Mouse (Mus musculus) large intestine, adult 2 months (tissue): ENCODE results near the gene Tor3a. TPM values are rescaled to one million over a fixed set of nuclear protein-coding genes. Genes with fewer than 3 reads are reported as not detected.

Experiments
- DNase-seq: peaks from one replicate; pipeline ENCODE4 v3.0.0-alpha.2; 2012; ENCODE audit warnings: low read depth, low spot score
- WGBS: fragments of 180-500 bp; shearing (Covaris S2); methylation state at CpG from one replicate; pipeline ENCODE4 v1.1.7; 2018; 5-methylcytosine and 5-hydroxymethylcytosine counted together
- polyA plus RNA-seq: library from polyadenylated mRNA; depleted of rRNA; stranded (reverse); fragments of >200 nt; gene quantifications from 2 replicates; pipeline ENCODE4 v1.2.3, GENCODE M21; 2012; rRNA removed

Tor3a gene
- polyA plus RNA-seq: 21.1 and 26.2 TPM in 2 replicates

DNA sequence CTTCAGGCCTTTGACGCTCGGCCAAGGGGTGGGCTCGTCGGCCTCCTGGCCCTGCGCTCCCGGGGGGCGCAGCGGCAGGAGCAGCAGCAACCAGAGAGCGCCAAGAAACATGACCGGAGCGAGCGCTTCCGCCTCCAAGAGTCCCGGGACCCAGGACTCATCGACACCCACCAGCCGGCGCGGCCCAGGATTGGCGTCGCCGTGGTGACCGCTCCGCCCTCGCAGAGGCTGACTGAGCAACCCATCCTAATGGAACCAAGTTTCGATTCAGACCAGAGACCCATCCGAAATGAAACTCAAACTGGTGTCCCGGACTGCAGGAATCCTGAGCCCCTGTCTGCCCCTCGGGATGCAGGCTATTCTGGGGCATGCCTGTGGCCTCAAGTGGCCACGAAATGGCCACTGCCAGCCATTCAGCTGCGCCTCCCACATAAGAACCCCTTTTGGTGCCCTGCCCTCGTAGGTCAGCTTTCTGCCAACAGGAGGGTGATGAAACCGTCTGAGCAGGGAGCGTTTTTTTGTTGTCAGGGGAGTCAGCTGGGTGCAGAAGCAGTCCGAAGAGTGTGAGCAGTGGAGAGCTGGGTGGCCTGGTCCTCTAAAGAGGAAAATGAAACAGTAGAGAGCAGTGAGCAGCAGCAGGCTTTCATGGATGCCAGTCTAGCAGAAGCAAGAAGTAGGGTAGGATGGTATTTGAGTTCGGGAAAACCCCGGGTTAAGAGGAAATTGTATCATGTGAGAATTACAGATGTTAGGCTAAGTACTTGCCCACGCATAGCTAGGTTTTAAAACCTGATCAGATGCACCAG is at the start of gene Tor3a:
TSS of gene Tor3a (minus strand) at position 162 of the 806 bp plus-strand sequence.
- 4% methylated on average over 37 of the region's 37 CpGs for WGBS
- no peak for DNase-seq

DNA sequence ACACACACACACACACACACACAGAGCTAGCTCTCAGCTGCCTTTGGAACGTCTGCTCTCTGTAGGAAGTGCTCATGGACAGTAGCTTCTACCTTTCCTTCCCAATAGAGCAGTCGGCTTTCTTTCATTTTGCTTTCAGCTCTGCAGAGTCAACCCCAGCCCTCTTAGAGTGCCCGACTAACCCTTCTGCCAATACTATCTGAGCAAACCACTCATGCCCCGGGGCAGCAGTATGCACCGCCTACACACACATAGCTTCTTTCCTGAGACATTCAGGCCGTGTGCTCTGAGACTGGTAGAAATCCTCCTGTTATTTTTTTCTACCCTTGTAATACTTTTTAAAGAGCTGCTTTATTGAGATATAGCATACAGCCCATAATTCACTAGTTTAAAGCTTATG is 47.9 kb upstream of the Tor3a start:
- no peak for DNase-seq
- 67% methylated on average over 6 of the region's 6 CpGs for WGBS

GRCm38 (mm10) chr1:156720046-156720445 is 45.9 kb upstream of the Tor3a start:
- no peak for DNase-seq
- WGBS: 89% methylated on average over 4 of the region's 4 CpGs

DNA sequence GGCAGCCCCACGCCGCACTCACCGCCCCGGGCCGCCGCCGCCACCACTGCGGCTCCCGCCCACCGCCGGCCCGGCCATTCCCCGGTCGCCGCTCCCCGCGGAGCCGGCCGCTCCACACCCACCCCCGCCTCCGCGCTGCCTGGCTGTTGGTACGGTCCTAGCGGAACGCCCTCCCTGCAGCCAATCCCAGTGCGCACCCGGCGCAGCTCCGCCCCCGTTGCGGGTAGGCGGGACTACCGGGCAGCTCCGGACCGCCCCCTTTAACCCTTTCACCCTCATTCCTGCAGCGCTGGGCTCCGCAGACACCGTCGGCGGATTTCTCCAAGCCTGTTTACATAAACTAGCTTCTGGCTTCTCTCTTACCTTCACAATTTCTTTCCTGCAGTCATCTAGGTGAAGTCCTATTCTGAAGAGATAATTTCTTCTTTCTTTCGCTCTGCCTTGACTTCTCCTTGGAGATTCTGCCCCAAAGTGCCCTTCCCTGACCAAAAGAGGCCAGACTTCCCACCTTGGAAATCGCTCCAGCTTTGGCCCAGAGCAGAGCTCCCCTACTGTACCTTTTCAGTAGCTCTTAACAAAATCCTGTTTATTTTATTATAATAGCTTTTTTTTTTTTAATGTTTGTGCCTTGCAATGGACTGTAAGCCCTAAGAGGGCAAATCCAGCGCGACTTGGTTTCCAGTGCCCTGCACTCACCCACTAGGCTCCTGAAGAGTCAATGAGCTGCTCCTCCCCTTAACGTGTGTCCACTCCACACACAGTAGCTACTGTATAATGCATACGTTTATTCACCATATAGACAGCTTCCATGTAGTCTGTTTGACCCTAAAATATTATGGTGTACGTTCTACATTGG is 45.0 kb upstream of the Tor3a start, which contains the start of gene Fam20b:
TSS of gene Fam20b (minus strand) at position 137 of the 856 bp plus-strand sequence.
- 2% methylated on average over 41 of the region's 47 CpGs for WGBS
- DNase-seq: no peak

DNA sequence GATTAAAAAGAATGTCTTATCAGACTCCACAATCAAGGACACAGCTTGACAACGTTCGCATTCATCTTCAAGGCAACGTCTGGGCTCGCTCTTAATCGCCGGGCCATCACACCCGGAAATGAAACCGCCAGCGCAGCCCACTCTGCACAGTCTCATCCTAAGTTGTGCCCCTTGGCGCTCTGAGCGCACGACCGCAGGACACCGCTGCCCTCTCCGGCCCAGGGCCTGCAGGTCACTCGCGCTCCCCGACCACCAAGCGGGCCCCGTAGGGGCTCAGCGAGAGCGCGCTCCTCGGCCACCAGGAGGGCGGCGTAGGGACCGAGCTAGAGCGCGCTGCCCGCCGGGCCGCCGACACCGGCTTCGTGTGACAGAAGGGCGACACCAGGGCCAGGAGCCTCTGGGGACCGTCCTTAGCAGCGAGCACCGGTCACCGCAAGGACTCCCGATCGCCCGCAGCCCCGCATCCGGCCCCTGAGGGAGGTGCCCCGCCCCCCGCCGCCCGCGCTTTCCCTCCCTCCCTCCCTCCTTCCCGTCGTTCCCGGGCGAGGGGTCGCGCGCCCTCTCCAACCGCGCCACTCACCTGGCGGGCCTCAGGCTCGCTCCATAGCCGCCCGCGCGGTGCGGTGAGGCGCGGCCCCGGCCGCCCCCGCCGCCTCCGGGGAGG is 44.3 kb upstream of the Tor3a start:
- no peak for DNase-seq
- under 1% methylated on average over 61 of the region's 73 CpGs for WGBS

DNA sequence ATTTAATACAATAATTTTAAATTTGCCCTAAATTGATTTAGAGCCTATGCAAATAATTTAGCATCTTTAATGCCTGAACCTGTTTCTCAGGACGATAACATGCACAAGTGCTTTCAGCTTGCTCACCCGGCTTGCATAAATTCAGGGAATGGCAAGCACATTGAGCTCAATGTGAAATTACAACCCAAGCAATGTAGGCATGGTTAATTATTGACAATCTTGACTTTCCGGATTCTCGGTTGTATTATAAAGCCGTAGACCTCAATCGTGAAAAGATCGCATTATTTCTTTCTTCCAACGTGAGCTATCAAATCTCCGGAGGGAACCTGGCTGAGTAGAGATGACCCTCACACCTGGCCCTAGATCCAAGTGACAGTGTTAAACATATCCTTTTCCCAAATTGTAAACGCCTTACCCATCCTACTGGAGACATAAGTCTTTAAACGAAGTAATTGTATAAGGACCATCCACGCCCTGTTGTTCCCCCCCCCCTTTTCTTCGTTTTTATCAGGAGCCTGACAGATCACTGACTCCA is 43.7 kb upstream of the Tor3a start:
- no peak for DNase-seq

GRCm38 (mm10) chr1:156716681-156717080 is 42.5 kb upstream of the Tor3a start:
- 49% methylated on average over 6 of the region's 6 CpGs for WGBS
- no peak for DNase-seq

More for the DNA sequence above, 43.7 kb upstream of the Tor3a start:
- WGBS: 9% methylated on average over 13 of the region's 13 CpGs

GRCm38 (mm10) chr1:156710472-156711098 is 36.4 kb upstream of the Tor3a start:
- DNase-seq: no peak
- 31% methylated on average over 10 of the region's 10 CpGs for WGBS

GRCm38 (mm10) chr1:156708672-156709071 is 34.5 kb upstream of the Tor3a start:
- no peak for DNase-seq
- whole genome bisulfite sequencing: 66% methylated on average over 3 of the region's 3 CpGs

- DNase-seq: no peak
- WGBS: 82% methylated on average over 10 of the region's 10 CpGs
These were observed 31.6 kb upstream of the Tor3a start for GRCm38 (mm10) chr1:156705696-156706285.

- no peak for DNase-seq
- WGBS: 92% methylated on average over 4 of the region's 4 CpGs
These were observed 29.3 kb upstream of the Tor3a start for GRCm38 (mm10) chr1:156703444-156703843.

GRCm38 (mm10) chr1:156702151-156702550 is 28.0 kb upstream of the Tor3a start:
- WGBS: 94% methylated on average over 7 of the region's 7 CpGs
- no peak for DNase-seq

- DNase-seq: no peak
- 87% methylated on average over 7 of the region's 7 CpGs for WGBS
These were observed 12.0 kb upstream of the Tor3a start for GRCm38 (mm10) chr1:156686025-156686661.

- 91% methylated on average over 9 of the region's 9 CpGs for WGBS
- no peak for DNase-seq
These were observed 5.4 kb upstream of the Tor3a start for GRCm38 (mm10) chr1:156679599-156679998.

GRCm38 (mm10) chr1:156677230-156677629 is 3.1 kb upstream of the Tor3a start:
- WGBS: 75% methylated on average over 3 of the region's 3 CpGs
- DNase-seq: no peak

DNA sequence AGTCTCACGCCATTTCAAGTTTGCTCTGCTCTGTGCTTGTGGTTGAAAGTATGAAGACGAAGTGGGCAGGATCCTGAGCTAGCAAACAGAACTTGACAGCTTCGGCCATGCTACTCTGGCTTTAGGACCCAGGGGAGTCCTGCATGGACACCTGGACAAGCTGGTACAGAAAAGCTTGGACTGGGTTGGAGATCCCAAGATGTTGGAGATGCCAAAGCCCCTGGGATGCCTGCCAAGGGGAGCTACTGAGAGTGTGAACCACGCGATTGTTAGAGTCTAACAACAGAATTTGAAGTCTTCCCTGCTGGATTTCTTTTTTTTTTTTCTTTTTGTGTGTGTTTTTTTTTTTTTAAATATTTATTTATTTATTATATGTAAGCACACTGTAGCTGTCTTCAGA is 2.4 kb upstream of the Tor3a start:
- DNase-seq: no peak
- WGBS: 65% methylated on average over 5 of the region's 5 CpGs

DNA sequence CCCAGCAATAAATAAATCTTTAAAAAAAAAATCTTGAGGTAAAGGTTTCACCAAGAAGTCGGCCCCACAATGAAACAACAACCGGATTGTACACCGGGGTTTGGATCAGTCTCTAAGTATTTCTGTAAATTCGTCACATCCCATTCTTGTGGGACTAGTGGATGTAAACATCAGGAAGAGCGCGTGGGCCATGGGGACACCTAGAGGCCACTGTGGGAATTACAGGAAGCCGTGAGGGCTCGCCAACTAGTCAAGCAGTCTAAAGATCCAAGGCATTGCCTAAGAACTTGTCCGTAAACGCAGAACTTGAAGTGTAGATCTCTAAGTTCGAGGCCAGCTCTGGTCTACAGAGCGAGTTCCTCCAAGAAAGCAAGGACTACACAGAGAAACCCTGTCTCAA is 2.0 kb upstream of the Tor3a start:
- WGBS: 31% methylated on average over 12 of the region's 12 CpGs

DNA sequence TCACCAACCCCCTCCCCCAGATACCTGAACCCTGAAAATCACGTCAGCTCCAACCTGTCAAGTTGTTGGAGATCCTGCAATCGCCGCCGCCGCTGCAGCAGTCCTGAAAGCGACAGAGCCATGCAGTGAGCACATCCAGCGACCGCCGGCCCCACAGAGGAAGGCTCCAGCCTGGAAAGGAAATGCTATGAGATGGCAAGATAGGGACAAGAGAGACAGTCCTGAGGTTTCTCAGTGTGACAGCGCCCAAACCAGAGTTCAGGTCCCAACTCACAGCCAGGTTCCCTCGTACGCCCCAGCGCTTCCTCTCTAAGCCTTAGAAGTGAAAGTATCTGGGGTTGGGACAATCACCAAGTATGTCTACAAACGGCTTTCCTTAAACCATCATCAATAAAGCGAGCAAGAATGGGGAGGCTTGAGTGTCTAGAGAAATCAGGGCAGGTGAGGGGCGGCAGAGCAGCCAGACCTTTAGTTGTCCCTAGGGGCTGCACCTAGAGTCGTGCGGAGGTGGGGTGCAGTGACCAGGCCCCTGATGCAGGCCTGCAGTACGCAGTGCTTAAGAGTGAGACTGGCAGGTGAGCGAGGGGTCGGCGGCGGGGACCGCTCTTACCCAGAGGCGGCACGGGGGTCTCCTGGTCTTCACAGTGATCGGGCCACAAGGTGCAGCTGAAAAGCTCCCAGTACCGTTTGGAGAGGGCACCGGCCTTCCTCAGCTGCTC is 521 bp downstream of the Tor3a start:
- WGBS: 1% methylated on average over 29 of the region's 29 CpGs
- no peak for DNase-seq

More for the DNA sequence above, 2.0 kb upstream of the Tor3a start:
- DNase-seq: no peak
